Mouse (Mus musculus) heart, adult 11 months (tissue): ENCODE results near the gene Plcb1.

Source experiments
- DNase-seq: peaks from one replicate; pipeline ENCODE4 v3.0.0; 2022

The Plcb1 gene

GRCm38 (mm10) chr2:135225604-135226025 is 439.7 kb downstream of the Plcb1 start:
- DNase-seq: peak; percentile 95

GRCm38 (mm10) chr2:135230262-135230661 is 444.4 kb downstream of the Plcb1 start:
- DNase-seq: peak; percentile 89

GRCm38 (mm10) chr2:135242662-135243316 is 456.9 kb downstream of the Plcb1 start:
- peak; percentile 11 for DNase-seq

- DNase-seq: peak; percentile 55
Measured at GRCm38 (mm10) chr2:135243764-135244163, 457.9 kb downstream of the Plcb1 start.

- DNase-seq: peak; percentile 41
Measured at GRCm38 (mm10) chr2:135249925-135250324, 464.1 kb downstream of the Plcb1 start.

- DNase-seq: no peak
Measured at GRCm38 (mm10) chr2:135251821-135252315, 466.0 kb downstream of the Plcb1 start.

- DNase-seq: peak; percentile 96
Measured at GRCm38 (mm10) chr2:135259136-135259535, 473.3 kb downstream of the Plcb1 start.

GRCm38 (mm10) chr2:135263943-135264342 is 478.1 kb downstream of the Plcb1 start:
- DNase-seq: peak; percentile 89

GRCm38 (mm10) chr2:135274949-135275348 is 489.1 kb downstream of the Plcb1 start:
- peak; percentile 89 for DNase-seq

- no peak for DNase-seq
Measured at GRCm38 (mm10) chr2:135278506-135278905, 492.6 kb downstream of the Plcb1 start.

GRCm38 (mm10) chr2:135279026-135279425 is 493.2 kb downstream of the Plcb1 start:
- DNase-seq: no peak

GRCm38 (mm10) chr2:135283783-135284182 is 497.9 kb downstream of the Plcb1 start:
- DNase-seq: no peak

- no peak for DNase-seq
Measured at GRCm38 (mm10) chr2:135296184-135296769, 510.4 kb downstream of the Plcb1 start.

- no peak for DNase-seq
Measured at GRCm38 (mm10) chr2:135300480-135300879, 514.6 kb downstream of the Plcb1 start.

- peak; percentile 13 for DNase-seq
Measured at GRCm38 (mm10) chr2:135302483-135302882, 516.6 kb downstream of the Plcb1 start.

- no peak for DNase-seq
Measured at GRCm38 (mm10) chr2:135305186-135305585, 519.3 kb downstream of the Plcb1 start.

GRCm38 (mm10) chr2:135305736-135306471 is 520.0 kb downstream of the Plcb1 start:
- DNase-seq: peak; percentile 41

- DNase-seq: no peak
Measured at GRCm38 (mm10) chr2:135306472-135306771, 520.6 kb downstream of the Plcb1 start.

GRCm38 (mm10) chr2:135307787-135308186 is 521.9 kb downstream of the Plcb1 start:
- DNase-seq: no peak

- no peak for DNase-seq
Measured at GRCm38 (mm10) chr2:135315980-135316379, 530.1 kb downstream of the Plcb1 start.

- no peak for DNase-seq
Measured at GRCm38 (mm10) chr2:135318136-135318535, 532.3 kb downstream of the Plcb1 start.

GRCm38 (mm10) chr2:135323276-135323954 is 537.5 kb downstream of the Plcb1 start:
- DNase-seq: peak; percentile 68

GRCm38 (mm10) chr2:135323955-135324302 is 538.1 kb downstream of the Plcb1 start:
- peak; percentile 95 for DNase-seq
